Mouse (Mus musculus) adrenal gland (tissue): ENCODE data around the gene Zkscan14.
"Not testable (repeated sequence)": the region's sequence is repeated elsewhere in the genome, so short reads cannot be mapped to it uniquely, and the experiment has no call there.

ENCODE experiments used
- intact Hi-C: fragments of 180-260 bp; cut with DNase I; formaldehyde crosslinking; loops from one replicate; pipeline ENCODE4 v1.15.1; 2025
- long read RNA-seq, 2 experiments: library from polyadenylated mRNA; unstranded; transcript quantifications; one replicate each; pipeline ENCODE4 v2.0.0; 2020; ENCODE audit warnings: borderline replicate concordance in 1 of 2; ENCODE audit not compliant: insufficient replicate concordance in 1 of 2

Zkscan14 gene
- long read RNA-seq, experiment 1, transcript Zkscan14-201 (3 exons, 1,967 nt), result major isoform, 9 of 11 reads
- long read RNA-seq, experiment 1, partial matches to known transcripts, result 0 of 11 reads
- long read RNA-seq, experiment 1, other reads (novel, unspliced or antisense), result 0 of 11 reads
- long read RNA-seq, experiment 2, transcript Zkscan14-201 (3 exons, 1,967 nt), result major isoform, 5 of 6 reads
- long read RNA-seq, experiment 2, partial matches to known transcripts, result 0 of 6 reads
- long read RNA-seq, experiment 2, other reads (novel, unspliced or antisense), result 0 of 6 reads

DNA sequence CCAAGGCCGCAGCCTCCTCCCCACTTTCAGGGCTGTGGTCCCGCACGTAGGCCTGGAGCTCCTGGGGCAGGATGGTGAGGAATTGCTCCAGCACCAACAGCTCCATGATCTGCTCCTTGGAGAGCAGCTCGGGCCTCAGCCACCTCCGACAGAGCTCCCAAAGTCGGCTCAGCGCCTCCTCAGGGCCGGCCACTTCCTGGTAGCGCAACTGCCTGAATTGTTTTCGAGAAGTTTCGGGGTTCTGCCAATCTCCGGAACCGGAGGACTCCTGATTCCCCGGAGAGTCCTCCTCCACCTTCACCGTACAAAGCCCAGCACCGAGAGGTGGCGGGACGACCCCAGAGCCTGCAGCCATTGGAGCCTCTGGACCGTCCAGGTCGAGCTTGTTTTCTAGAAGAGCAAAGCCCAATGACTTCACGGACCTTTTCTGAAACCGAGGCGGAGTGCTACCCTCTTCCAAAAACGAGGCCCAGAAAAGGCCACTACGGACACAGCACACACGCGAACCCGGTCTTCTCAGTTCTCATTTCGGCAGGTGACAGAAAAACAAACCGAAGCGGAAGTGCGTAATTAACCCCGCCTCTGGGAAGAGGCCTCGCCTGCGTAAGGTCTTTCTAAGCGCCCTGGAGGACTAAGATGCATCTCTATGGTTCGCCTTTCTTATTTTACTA is at the start of gene Zkscan14:
Gene Zkscan14, minus strand, starts transcription at position 548 of the 671 bp plus-strand sequence.
- intact Hi-C loops, result no loop called here

DNA sequence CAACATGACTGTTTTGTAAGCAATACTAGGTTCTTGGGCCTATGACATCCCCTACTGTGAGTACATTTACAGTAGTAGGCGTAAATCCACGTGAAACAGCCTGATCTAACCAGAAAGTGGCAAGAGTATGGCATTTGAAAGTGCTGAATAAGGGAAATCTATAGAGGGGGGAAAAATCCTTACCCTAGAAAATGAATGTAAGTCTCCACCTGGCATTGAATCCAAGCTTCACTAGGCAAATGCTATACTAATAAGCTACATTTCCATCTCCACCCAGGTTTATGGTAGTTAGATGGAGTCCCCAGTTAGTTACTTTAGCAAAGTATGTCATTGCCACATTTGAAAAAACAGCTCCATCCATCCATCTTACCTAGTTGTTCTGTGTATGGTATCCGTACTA is 47.9 kb upstream of the Zkscan14 start:
- intact Hi-C loops, result no loop called here

DNA sequence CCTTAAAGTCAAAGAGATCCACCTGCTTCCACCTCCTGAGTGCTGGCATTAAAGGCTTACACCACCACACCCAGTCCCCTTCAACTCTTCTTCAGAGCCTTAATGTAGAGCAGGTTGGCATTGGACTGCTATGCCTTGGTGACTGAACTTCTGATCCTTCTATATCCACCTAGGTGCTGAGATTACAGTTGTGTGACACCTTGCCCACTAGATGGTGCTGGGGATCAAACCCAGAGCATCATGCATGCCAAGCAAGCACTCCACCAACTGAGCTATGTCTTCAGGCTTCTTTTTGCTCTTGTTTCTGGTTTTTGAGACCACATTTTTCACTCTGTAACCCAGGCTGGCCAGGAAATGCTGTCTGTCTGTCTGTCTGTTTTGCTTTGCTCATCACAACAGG is 33.0 kb upstream of the Zkscan14 start:
- intact Hi-C loops, result loop anchor here (5.0 kb wide), 1 partner anchor 48 kb away; the partner anchor contains the start of gene Zscan25

- intact Hi-C loops, result loop anchor here (5.0 kb wide), 1 partner anchor 50 kb away; the partner anchor contains the start of gene Zscan25
Observed at GRCm38 (mm10) chr5:145231893-145232411, 30.3 kb upstream of the Zkscan14 start.

- intact Hi-C loops, result loop anchor here (5.0 kb wide), 1 partner anchor 51 kb away; the partner anchor contains the start of gene Zscan25
Observed at GRCm38 (mm10) chr5:145231367-145231871, 29.8 kb upstream of the Zkscan14 start, which contains the start of gene Zfp655. Zfp655 (plus strand) TSS chr5:145231715.

- intact Hi-C loops, result loop anchor here (5.0 kb wide), 1 partner anchor 52 kb away; the partner anchor contains the start of gene Zscan25
Observed at GRCm38 (mm10) chr5:145230641-145231040, 29.0 kb upstream of the Zkscan14 start.

- intact Hi-C loops, result not testable (repeated sequence)
Observed at GRCm38 (mm10) chr5:145229283-145229682, 27.6 kb upstream of the Zkscan14 start.

DNA sequence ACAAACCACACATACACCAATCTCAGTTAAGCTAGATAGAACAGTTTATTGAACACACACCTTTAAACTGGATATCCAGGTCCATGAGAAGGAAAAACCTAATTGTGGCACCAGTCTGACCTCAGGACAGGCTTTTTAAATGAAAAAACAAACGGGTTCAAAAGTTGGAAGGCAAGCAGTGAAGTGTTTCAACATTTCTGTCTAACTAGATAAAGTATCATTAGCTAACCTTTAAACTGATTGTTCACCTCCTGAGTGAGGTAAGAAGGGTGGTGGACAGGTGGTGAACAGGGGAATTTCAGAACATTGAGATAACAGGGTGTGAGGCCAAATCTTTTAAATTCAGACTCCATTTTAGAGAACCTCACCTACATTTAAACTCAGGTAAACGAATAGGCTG is 24.8 kb upstream of the Zkscan14 start:
- intact Hi-C loops, result no loop called here

DNA sequence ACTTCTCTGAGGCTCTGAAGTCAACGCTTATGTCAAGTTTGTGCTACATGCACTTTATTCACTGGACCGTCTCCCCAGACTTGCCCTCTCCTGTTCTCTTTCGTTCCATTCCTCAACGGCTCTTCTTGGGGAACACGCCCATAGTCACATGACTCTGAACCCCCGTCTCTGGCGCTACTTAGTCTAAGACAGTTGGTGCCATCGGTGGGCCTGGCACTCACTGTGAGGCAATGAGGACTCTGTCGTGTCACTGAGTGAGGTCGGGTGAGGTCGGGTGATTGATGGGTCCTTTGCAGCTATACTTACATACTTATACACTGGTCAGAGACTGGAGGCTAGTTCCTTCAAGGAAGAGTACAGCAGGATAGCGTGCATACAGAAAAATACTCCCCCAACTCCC is 21.7 kb upstream of the Zkscan14 start:
- intact Hi-C loops, result no loop called here

GRCm38 (mm10) chr5:145222840-145223239 is 21.2 kb upstream of the Zkscan14 start:
- intact Hi-C loops, result no loop called here

GRCm38 (mm10) chr5:145219981-145220380 is 18.3 kb upstream of the Zkscan14 start:
- intact Hi-C loops, result loop anchor here (10.0 kb wide), 1 partner anchor 145 kb away; no protein-coding TSS in a partner anchor

- intact Hi-C loops, result loop anchor here (10.0 kb wide), 1 partner anchor 146 kb away; no protein-coding TSS in a partner anchor
Observed at GRCm38 (mm10) chr5:145218671-145219070, 17.0 kb upstream of the Zkscan14 start.

- intact Hi-C loops, result loop anchor here (10.0 kb wide), 1 partner anchor 147 kb away; no protein-coding TSS in a partner anchor
Observed at GRCm38 (mm10) chr5:145218206-145218605, 16.5 kb upstream of the Zkscan14 start.

- intact Hi-C loops, result loop anchor here (10.0 kb wide), 1 partner anchor 147 kb away; no protein-coding TSS in a partner anchor
Observed at GRCm38 (mm10) chr5:145217746-145218145, 16.1 kb upstream of the Zkscan14 start.

DNA sequence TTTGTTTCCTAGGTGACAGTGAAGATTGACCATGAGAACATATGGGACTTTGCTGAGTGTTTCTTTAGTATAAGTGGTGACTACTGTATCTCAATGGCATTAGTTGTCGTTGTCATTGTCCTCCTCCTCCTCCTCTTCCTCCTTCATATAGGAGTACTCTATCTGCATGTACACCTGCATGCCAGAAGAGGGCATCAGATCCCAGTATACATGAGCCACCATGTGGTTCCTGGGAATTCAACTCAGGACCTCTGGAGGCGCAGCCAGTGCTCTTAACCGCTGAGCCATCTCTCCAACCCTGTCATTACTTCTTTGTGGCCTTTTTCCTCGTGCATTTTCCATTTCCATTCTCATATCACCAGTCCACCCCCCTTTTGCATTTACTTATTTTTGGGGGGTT is 13.0 kb upstream of the Zkscan14 start:
- intact Hi-C loops, result loop anchor here (10.0 kb wide), 1 partner anchor 150 kb away; no protein-coding TSS in a partner anchor

DNA sequence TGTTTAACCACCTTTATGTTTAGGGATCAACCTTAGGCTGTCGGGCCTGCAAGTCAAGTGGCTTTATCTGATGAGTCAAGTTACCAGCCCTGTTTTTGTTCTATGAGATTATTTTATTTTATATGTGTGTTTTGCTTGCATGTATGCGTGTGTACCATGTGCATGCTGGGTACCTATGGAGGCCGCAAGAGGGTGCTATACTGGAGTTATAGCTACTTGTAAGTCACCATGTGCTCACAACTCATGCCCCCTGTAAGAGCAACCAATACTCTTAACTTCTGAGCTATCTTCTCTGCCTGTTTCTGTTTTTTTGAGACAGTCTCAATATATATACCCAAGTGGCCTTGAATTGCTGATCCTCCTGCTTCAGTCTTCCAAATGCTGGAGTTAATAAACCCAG is 11.8 kb upstream of the Zkscan14 start:
- intact Hi-C loops, result loop anchor here (10.0 kb wide), 1 partner anchor 151 kb away; no protein-coding TSS in a partner anchor

DNA sequence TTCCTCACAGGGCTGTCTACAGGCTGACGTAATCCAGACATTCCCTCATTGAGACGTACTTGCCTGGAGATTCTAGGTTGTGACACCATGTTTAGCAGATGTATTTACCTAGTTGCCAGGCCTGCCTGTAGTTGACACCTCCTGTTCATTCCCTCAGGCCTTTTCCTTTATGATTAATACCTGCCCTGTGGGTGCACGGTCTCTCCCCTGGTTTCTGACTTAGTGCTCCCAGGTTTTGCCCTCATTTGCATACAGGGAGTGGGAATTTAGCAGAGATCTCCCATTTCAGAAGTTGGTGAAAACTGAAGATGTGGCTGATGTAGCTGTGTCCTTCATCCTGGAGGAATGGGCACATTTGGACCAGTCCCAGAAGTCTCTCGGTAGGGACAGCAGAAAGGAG is 10.5 kb upstream of the Zkscan14 start:
- intact Hi-C loops, result loop anchor here (10.0 kb wide), 1 partner anchor 153 kb away; no protein-coding TSS in a partner anchor

DNA sequence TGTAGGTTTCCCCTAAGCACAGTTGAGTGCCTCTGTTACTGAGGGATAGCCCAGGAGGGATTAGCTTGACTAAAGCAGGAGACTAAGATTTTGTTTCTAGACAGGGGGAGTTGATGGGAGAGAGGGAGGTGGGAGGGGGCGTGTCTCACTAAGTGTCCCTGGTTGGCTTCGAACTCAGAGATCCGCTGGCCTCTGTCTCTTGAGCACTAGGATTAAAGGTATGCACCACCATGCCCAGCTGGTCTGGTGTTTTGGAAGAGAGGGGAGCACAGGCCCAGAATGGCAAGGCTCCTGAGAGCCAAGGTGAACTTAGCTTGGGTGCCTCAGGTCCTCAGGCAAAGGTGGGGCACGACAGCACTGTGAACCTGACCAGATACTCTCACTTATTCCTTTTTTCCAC is 9.7 kb upstream of the Zkscan14 start:
- intact Hi-C loops, result loop anchor here (10.0 kb wide), 1 partner anchor 153 kb away; no protein-coding TSS in a partner anchor

DNA sequence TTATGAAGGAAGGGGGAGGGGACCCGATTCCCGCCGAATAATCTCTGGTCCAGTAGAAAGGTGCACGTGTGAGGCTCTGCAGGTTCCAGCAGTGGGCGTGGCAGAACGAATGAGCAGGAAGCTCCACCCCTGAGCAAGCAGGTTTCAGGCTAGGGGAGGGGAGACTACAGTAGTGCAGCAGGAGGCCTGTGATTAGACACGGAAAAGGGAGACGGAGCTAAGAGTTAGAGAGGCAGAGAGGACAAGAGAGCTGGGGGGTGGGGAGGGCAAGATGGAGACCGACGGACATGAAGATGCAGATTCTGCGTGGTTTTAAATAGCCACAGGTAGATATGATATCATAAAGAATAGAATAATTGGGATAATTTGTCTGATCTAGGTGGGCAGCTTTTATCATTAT is 6.7 kb upstream of the Zkscan14 start:
- intact Hi-C loops, result not testable (repeated sequence)

- intact Hi-C loops, result no loop called here
Observed at GRCm38 (mm10) chr5:145207954-145208353, 6.3 kb upstream of the Zkscan14 start.

DNA sequence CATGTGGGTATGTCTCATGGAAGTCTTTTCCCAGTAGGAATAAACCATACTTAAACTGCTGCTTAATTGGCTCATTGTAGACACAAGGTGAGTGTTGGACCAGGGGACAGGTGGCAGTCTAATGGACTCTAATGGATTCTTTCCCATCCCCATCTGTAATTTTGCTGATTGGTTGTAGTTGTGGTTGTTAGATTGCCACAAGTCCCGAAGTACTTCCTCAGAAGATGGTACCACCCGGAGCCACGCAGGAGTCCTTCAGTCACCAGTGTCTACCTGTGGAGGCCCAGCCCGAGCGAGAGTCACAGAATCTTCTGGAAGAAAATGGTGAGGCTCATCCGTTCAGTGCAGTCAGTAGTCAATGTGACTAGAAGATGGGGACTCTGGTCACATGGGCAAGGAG is 5.7 kb upstream of the Zkscan14 start:
- intact Hi-C loops, result no loop called here
